Mouse (Mus musculus): ENCODE results near the gene Mcf2l. TPM values are rescaled to one million over a fixed set of nuclear protein-coding genes. Genes with fewer than 3 reads are reported as not detected.

Gene Mcf2l
- polyA plus RNA-seq, 1 experiment, result 17.3 TPM

GRCm38 (mm10) chr8:12932520-12932919, 58.9 kb downstream of the Mcf2l start:
- WGBS, result 84% methylated on average over 8 of the region's 8 CpGs
- Histone ChIP-seq H3K27ac (ENCODE audit: control insufficient read depth, insufficient read depth, low read depth, low read length, poor library complexity) (no peak overlapping the region), H3K4me3 (replicated peaks; ENCODE audit: control insufficient read depth, low read depth, low read length) (no peak overlapping the region), H3K4me1 (ENCODE audit: control insufficient read depth, insufficient read depth, low read length) (no peaks in the 10 kb centered on the region)
- no peak for TF ChIP-seq CTCF (IDR thresholded peaks at IDR 0.05; ENCODE audit: control insufficient read depth, insufficient read depth, low read length)
- TF ChIP-seq POLR2A (IDR thresholded peaks at IDR 0.05; ENCODE audit: borderline replicate concordance, control insufficient read depth, low read depth, low read length), result no peak

GRCm38 (mm10) chr8:12933765-12934164, 60.2 kb downstream of the Mcf2l start:
- 38% methylated on average over 3 of the region's 3 CpGs for WGBS
- TF ChIP-seq POLR2A (IDR thresholded peaks at IDR 0.05; ENCODE audit: borderline replicate concordance, control insufficient read depth, low read depth, low read length) (no peak), CTCF (IDR thresholded peaks at IDR 0.05; ENCODE audit: control insufficient read depth, insufficient read depth, low read length) (no peak)
- Histone ChIP-seq H3K27ac (ENCODE audit: control insufficient read depth, insufficient read depth, low read depth, low read length, poor library complexity) (no peak overlapping the region), H3K4me3 (replicated peaks; ENCODE audit: control insufficient read depth, low read depth, low read length) (no peak overlapping the region), H3K4me1 (ENCODE audit: control insufficient read depth, insufficient read depth, low read length) (no peaks in the 10 kb centered on the region)

DNA sequence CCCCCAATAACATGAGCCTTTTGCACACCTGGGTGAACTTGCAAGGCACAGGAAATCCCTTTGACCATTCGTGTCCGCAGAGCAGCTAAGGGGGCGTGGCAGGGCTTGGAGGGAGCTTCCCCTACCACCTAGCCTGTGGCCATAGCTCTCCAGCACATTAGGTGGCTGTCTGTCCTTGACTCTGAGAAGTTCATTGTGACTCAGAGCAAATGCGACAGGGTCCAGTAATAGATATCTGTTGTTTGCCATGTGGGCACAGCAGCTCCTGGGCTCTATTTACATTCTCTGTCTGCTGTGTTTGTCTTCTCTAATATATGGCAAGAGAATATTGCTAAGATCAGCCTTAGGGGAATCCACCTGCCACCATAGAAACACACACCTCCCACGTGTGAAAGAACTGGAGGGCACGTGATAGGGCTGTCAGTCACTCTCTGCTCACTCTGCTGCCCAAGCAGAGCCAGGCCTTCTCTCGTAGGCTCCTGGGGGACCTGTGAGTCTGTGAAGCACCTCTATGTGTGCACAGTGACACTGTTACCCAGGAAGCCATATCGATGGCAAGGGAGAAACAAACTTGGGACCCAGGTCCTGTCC, 60.9 kb downstream of the Mcf2l start:
- no peak overlapping the region for H3K27ac ChIP-seq (ENCODE audit: control insufficient read depth, insufficient read depth, low read depth, low read length, poor library complexity)
- no peaks in the 10 kb centered on the region for H3K4me1 ChIP-seq (ENCODE audit: control insufficient read depth, insufficient read depth, low read length)
- TF ChIP-seq POLR2A (IDR thresholded peaks at IDR 0.05; ENCODE audit: borderline replicate concordance, control insufficient read depth, low read depth, low read length) (no peak), CTCF (IDR thresholded peaks at IDR 0.05; ENCODE audit: control insufficient read depth, insufficient read depth, low read length) (no peak)
- H3K4me3 ChIP-seq (replicated peaks; ENCODE audit: control insufficient read depth, low read depth, low read length), result no peak overlapping the region
- 64% methylated on average over 8 of the region's 8 CpGs for WGBS

- no peak overlapping the region for H3K4me3 ChIP-seq (replicated peaks; ENCODE audit: control insufficient read depth, low read depth, low read length)
Observed at GRCm38 (mm10) chr8:12940549-12940948, 66.9 kb downstream of the Mcf2l start.

DNA sequence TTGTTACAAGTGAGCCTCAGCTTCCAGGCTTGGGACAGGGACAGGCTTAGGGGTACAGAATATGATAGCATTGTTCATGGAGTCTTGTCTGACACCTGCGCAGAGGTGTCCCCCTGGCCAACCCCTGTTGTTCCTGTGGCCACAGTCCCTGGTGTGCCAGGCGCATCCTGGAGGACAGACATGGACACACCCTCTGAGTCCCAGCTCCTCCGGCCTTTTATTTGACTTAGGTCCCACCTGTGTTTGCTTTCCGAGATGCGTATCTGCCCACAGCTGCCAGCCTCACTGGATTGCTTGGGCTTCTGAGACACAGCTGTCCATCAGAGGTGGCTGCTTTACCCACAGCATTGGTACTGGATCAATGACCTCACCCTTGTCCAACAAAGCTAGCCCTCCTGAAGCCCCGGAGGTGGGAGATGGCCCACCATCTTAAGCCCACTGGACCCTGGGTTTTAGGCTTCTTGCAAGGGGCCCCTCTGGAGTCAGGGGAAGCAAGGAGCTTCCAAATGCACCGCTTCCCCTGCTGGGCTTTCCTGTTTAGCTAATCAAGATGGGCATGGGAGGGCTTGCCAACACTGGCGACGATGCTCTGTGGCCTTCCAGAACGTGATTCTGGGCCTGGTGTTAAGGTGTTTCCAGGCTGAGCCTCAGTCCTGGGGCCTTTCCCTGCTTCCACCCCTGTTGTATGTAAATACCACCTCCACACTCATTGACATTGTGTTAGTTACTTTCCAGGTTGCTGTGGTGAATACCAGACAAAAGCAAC, 67.7 kb downstream of the Mcf2l start:
- no peak for TF ChIP-seq POLR2A (IDR thresholded peaks at IDR 0.05; ENCODE audit: borderline replicate concordance, control insufficient read depth, low read depth, low read length)
- TF ChIP-seq CTCF (IDR thresholded peaks at IDR 0.05; ENCODE audit: control insufficient read depth, insufficient read depth, low read length), result no peak
- Histone ChIP-seq H3K27ac (ENCODE audit: control insufficient read depth, insufficient read depth, low read depth, low read length, poor library complexity) (no peak overlapping the region), H3K4me3 (replicated peaks; ENCODE audit: control insufficient read depth, low read depth, low read length) (no peak overlapping the region), H3K4me1 (ENCODE audit: control insufficient read depth, insufficient read depth, low read length) (no peaks in the 10 kb centered on the region)
- WGBS, result 76% methylated on average over 10 of the region's 10 CpGs

More at GRCm38 (mm10) chr8:12940549-12940948, 66.9 kb downstream of the Mcf2l start:
- Histone ChIP-seq H3K27ac (ENCODE audit: control insufficient read depth, insufficient read depth, low read depth, low read length, poor library complexity) (no peak overlapping the region), H3K4me1 (ENCODE audit: control insufficient read depth, insufficient read depth, low read length) (no peaks in the 10 kb centered on the region)
- no peak for TF ChIP-seq CTCF (IDR thresholded peaks at IDR 0.05; ENCODE audit: control insufficient read depth, insufficient read depth, low read length)
- TF ChIP-seq POLR2A (IDR thresholded peaks at IDR 0.05; ENCODE audit: borderline replicate concordance, control insufficient read depth, low read depth, low read length), result no peak
- 83% methylated on average over 8 of the region's 8 CpGs for WGBS

DNA sequence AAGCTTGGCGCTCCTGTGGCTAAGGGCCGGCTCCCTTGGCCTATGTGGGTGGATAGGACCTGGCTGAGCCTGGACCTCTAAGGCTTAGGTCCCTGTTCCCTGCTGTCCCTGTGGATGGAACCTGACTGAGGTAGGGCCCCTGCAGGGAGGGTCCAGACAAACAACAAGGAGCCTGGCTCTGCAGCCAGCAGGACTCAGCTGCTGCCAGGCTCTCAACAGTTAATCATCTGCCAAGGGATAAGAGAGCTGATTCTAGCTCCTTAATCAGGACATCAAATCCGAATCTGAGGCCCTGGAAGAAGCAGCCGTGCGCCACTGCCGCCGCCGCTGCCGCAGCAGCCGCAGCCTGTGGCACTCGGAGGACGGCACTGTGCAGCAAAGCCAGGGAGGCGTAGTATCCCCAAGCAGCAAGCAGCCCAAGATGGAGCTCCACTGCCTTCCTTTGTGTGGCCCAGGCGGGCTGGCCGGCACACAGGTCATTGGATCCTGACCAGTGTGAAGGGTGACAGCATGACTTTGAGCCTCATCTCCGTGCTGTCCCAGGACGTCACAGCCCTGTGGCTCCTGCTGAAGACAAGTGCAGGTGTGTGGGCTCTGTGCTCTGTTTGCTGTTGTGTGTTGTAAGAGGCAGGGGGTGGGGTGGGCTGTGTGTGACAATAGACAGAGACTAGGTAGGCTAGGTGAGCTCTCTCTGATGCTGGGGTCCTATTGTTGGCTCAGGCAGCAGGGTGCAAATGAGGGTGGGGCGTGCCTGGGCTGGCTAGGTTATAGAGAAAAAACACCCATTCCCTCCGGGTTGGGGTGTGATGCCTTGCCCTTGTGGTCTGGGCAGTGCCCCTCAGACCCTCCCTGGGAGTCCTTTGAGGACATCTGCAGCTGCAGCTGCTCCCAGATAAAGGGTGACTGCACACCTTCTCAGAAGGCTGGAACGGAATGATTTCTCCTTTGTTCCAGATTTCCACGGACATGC, 74.3 kb downstream of the Mcf2l start:
- Histone ChIP-seq H3K27ac (ENCODE audit: control insufficient read depth, insufficient read depth, low read depth, low read length, poor library complexity) (no peak overlapping the region), H3K4me1 (ENCODE audit: control insufficient read depth, insufficient read depth, low read length) (no peaks in the 10 kb centered on the region), H3K4me3 (replicated peaks; ENCODE audit: control insufficient read depth, low read depth, low read length) (no peak overlapping the region)
- 76% methylated on average over 21 of the region's 21 CpGs for WGBS
- TF ChIP-seq CTCF (IDR thresholded peaks at IDR 0.05; ENCODE audit: control insufficient read depth, insufficient read depth, low read length), result no peak
- no peak for TF ChIP-seq POLR2A (IDR thresholded peaks at IDR 0.05; ENCODE audit: borderline replicate concordance, control insufficient read depth, low read depth, low read length)

GRCm38 (mm10) chr8:12948574-12948961, 75.0 kb downstream of the Mcf2l start:
- TF ChIP-seq POLR2A (IDR thresholded peaks at IDR 0.05; ENCODE audit: borderline replicate concordance, control insufficient read depth, low read depth, low read length) (no peak), CTCF (IDR thresholded peaks at IDR 0.05; ENCODE audit: control insufficient read depth, insufficient read depth, low read length) (no peak)
- WGBS, result 65% methylated on average over 3 of the region's 3 CpGs
- no peak overlapping the region for H3K4me3 ChIP-seq (replicated peaks; ENCODE audit: control insufficient read depth, low read depth, low read length)
- no peaks in the 10 kb centered on the region for H3K4me1 ChIP-seq (ENCODE audit: control insufficient read depth, insufficient read depth, low read length)
- no peak overlapping the region for H3K27ac ChIP-seq (ENCODE audit: control insufficient read depth, insufficient read depth, low read depth, low read length, poor library complexity)
